Mouse (Mus musculus) bone marrow macrophage, adult 2 months (primary cell): ENCODE data around the gene Ifrd2.

ENCODE experiments used
- CTCF ChIP-seq: IDR thresholded peaks from 2 replicates; pipeline ENCODE4 v1.5.1; 2012; ENCODE audit warnings: low read depth, mild to moderate bottlenecking, low read length, moderate library complexity
- POLR2A ChIP-seq: IDR thresholded peaks from 2 replicates; pipeline ENCODE4 v1.6.1; 2012; ENCODE audit warnings: mild to moderate bottlenecking, low read depth, low read length, borderline replicate concordance

DNA sequence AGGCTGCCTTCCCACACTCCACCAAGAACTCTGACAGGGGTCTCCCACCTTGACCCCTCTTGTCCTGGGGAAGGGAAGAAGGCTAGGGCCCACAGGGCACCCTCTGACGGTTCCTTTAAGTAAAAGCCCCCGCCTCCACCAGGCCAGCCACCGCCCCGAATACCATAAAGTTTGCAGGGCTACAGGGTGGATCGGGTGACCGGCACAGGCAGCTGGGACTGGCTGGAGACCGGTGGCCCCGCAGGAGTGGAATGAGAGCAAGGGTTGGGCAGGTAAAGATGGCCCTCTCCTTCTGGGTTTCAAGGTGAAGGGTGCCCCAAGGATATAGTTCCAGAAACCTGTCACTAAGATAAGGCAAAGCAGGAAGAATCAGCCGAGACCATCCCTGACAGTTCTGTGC lies 19.1 kb downstream of the Ifrd2 start:
- no peak for TF ChIP-seq CTCF
- TF ChIP-seq POLR2A, result no peak
